Mouse (Mus musculus) embryo, embryonic 10.5 days (tissue): ENCODE measurements around the gene Arl8a.
"Not testable (repeated sequence)": the region's sequence is repeated elsewhere in the genome, so short reads cannot be mapped to it uniquely, and the experiment has no call there.

Experiments
- DNase-seq: peaks from one replicate; pipeline ENCODE4 v3.0.0-alpha.2; 2015; ENCODE audit warnings: low spot score

The Arl8a gene

DNA sequence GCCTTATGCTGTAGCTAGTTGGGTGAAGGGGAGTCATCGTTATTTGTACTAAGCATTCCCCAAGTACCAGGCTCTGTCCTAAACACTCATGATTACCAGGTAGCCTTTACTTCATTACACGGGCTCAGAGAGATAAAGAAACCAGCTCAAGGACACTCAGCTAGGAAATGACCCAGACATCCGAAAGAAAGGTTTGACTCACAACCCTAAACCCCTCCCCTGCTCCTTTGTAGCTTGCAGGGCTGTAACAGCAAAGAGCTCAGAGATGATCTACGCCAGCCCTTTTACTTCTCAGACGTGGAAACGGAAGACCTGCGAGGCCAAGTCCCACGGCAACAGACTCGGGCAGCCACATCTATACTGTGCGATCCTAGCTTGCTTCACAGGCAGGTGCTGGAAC, 23.7 kb downstream of the Arl8a start:
- no peak for DNase-seq

GRCm38 (mm10) chr1:135171202-135171601, 24.6 kb downstream of the Arl8a start:
- no peak for DNase-seq

DNA sequence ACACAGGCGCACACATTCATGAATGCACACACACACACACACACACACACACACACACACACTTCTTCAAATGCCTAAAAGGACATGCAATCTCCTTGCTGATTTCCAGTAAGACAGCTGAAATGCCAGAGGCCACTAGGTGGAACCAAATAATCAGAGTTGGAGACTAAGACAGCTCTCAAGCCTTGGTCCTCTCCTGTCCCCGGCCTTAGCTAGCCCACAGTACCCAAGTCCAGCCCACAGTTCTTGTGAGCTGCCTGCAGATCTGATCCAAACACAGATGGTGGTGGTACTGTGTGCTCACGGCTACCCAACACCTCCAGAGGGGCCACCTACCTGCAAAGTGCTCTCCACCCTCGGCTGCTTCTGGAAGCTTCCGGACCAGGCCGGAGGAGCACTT, 25.4 kb downstream of the Arl8a start:
- peak; percentile 87 for DNase-seq

- no peak for DNase-seq
Observed at GRCm38 (mm10) chr1:135173311-135173710, 26.7 kb downstream of the Arl8a start.

GRCm38 (mm10) chr1:135175176-135175575, 28.6 kb downstream of the Arl8a start:
- no peak for DNase-seq

DNA sequence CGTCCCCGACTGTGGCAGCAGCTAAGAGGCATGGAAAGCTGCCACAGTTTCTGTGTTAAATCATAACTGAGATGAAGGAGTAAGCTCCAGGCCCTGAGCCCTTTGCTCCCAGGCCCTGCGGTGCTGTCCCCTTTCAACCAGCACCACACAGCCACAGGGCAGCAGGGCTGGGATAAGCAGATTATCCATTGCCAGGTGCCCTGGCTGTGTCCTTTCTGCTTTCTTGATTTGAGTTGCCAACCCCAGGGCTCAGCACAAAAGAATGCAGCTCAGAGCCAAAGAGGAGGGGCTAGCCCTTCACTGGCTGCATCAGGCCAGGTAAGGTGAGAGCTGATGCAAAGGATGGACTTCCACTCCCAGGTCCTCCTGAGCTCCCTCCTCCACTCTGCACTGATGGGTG, 31.1 kb downstream of the Arl8a start:
- no peak for DNase-seq

DNA sequence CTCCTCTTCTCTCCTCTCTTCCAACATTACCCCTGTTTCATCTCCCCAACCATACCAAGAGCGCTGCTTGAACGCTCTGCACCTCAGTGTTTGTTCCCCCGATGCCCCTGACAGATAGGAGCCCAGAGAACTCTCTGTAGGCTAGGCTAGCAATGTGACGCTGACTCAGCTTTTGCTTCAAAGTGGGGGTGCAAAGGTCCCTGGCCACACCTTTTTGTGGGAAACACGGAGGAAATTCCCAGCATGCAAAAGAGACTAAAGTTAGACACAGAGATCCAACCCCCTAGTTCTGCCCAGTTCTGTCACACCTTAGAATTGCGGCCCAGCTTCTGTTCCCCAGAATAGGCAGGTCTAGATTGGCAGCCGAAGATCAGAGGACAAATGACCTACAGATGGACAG, 32.2 kb downstream of the Arl8a start:
- no peak for DNase-seq

DNA sequence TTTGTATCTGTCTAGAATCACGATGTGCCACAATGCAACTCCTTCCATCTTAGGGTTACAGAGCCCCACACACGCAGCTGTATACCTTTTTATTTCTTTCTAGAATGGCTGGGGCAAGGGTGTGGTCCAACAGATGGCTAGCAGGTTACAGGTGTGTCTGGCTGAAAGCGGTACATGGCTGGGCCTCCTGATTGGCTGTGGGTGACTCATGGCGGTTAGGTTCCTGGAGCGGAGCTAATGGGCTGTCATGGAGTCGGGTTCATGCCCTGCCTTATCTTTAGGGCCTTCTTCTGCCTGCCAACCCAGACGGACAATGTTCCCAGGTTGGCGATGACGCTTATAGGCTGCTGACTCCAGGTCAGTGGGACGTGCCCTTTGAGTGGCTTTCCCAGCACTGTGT, 34.2 kb downstream of the Arl8a start:
- no peak for DNase-seq

DNA sequence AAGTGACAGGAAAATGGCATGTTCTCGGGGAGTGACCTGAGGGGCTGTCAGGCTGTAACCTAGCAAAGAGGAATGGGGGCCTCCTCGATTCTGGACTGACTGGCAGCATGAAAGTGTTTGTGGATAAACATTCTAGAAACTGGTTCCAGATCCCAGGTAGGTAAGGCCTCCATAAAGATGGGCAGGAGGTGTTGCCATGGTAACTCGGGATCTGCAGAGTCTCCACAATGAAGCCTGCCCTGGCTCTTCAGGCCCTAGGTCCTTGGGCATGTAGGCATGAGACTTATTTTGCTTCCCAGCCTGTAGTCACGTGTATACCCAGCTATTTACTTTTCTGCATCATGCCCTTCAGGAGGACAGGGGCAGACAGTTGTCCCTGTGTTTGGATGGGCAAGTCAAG, 34.7 kb downstream of the Arl8a start:
- DNase-seq: no peak

DNA sequence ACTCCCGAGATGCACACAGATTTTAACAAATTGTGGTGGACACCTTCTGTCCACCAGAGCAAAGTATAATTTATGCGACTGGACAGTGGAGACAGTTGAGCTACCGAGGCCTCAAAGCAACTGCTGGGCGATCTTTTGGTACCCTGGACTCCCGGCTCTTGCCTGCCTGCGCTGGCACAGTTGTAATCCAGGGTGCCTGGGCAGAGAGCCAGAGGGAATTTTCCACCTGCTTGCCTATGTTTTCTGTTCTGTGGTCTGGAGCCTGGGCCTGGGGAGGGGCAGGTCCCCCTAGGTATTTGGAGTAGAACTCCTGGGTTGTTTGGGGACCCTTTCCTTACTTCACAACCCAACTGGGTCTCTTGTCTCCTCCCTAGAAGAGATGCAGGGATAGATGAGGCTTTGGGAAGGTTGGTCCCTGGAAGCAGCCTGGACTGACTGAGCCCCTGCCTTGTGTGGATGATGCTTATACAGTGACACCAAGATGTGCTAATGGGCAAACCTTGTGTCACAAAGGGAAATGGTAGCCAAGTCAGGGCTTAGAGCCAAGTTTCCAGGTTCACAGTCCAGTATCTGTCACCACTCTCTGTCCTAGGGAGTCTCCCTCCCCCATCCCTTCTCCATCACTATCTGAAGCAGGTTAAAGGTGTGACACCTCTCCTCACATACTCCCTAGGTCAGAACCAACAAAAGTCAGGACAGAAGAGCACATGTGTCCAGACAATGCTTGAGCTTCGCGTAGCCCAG, 35.4 kb downstream of the Arl8a start:
- no peak for DNase-seq

DNA sequence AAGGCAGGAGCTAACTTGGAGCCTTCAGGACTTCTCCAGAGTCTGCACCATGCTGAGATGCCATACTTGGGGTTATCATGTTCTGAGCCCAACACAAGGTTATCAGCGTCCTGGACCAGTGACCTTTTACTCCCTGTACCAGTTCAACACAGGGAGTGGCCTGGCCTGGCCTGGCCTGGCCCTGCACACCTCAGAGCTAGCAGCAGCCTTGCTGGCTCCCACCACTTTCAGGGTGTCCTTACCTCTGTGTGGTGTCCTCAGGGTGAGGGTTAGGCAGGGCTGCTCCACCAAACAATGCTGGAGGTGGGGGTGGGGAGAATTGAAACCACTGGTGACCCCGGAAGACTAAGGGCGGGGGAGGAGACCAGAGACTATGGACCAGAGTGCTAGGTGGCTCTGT, 36.4 kb downstream of the Arl8a start:
- DNase-seq: no peak

DNA sequence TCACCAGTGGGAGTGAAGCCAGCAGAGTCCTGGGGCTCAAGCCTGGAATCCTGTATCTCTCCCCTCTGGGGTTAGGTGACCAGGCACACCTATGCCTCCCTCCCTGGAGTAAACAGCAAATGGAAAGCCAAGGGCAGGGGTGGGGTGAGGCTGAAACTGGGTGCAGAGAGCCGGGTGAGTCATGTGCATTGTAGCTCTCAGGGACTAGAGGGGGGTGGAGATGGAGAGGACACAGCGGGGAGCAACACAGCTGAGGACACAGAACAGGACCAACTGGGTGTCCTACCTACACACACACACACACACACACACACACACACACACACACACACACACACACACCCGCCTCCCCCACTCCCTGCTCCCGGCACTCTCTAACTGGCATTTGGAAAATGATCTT, 36.8 kb downstream of the Arl8a start:
- no peak for DNase-seq

- no peak for DNase-seq
Observed at GRCm38 (mm10) chr1:135183941-135184570, 37.4 kb downstream of the Arl8a start.

GRCm38 (mm10) chr1:135185936-135186335, 39.3 kb downstream of the Arl8a start:
- no peak for DNase-seq

DNA sequence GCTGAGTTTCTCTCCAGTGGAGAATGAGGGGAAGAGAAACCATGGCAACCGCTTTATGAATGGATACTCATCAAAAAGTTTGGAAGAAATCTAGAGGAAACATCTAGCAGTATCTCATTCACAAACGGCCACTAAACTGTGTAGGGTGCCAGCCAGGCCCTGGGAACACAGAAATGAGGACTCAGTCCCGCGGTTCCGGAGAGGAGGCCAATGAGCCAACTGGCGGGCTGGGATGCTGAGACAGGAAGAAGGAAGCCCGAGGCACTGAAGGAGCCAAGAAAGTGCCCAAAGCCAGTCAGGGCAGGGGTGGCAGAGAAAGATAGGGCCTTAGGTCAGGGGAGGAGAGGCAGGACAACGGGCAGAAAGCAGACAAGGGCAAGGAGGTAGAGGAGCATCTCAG, 39.8 kb downstream of the Arl8a start:
- no peak for DNase-seq

DNA sequence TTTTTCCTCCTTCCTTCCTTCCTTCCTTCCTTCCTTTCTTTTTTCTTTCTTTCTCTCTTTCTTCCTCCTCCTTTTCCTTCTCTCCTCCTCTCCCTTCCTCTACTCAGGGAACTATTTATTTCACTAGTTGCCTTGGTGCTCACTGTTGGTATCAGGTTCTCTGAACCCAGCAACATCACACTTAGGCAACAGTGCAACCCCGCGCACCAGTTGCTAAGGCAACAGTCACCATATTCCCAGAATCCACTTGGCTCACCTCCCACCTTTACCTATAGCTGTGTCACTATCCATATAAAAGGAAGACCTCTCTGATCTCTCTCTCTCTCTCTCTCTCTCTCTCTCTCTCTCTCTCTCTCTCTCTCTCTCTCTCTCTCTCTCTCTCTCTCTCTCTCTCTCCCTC, 40.4 kb downstream of the Arl8a start:
- DNase-seq: not testable (repeated sequence)

DNA sequence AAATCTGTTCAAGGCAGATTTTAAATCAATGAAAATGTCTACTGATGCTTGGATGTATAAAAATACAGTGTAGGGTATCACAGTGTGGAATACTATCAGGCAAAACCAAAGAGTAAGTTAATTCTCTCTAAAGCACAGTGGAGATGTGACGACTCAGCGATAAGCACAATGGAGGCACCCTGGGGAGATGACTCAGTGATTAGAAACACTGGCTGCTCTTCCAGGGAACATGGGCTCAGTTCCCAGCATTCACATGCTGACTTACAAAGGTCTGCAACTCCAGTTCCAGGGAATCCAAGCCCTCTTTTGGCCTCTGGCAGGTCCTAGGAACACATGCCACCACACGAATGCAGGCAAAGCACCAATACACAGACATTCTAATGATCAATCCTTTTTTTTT, 41.6 kb downstream of the Arl8a start:
- no peak for DNase-seq

- DNase-seq: no peak
Observed at GRCm38 (mm10) chr1:135189186-135189585, 42.6 kb downstream of the Arl8a start.

- not testable (repeated sequence) for DNase-seq
Observed at GRCm38 (mm10) chr1:135194335-135194734, 47.7 kb downstream of the Arl8a start.

DNA sequence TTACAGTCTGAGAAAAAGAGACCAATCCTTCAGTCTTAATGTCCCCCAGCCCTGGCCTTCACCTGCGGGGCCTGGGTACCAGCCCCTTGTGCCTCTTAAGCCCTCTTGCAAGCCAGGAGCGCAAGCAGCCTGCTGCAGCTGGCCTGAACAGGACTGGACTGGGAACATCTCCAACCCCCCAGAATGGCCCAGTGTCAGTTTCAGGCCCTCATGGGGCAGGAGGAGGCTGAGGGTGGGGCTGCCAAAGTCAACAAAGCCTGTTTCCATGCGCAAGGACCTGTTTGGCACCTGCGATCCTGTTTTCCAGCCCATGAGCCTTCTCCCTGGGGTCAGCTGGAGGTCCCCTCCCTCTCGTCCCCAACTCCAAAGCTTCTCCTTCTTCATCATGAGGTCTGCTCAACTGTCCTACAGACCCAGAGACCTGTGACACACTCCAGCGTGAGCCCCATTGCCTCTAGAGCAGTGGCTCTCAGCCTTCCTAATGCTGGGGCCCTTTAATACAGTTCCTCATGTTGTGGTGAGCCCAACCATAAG, 49.4 kb downstream of the Arl8a start:
- no peak for DNase-seq

GRCm38 (mm10) chr1:135198412-135198811, 51.8 kb downstream of the Arl8a start:
- no peak for DNase-seq

GRCm38 (mm10) chr1:135199014-135199819, 52.6 kb downstream of the Arl8a start:
- DNase-seq: peak; percentile 73

- DNase-seq: no peak
Observed at GRCm38 (mm10) chr1:135200400-135200799, 53.8 kb downstream of the Arl8a start.
